Mouse (Mus musculus): ENCODE results near the gene Apobr. TPM values are rescaled to one million over a fixed set of nuclear protein-coding genes. Genes with fewer than 3 reads are reported as not detected.
A peak's percentile ranks its signal among the peaks of the same experiment; 100 is the strongest.

Gene Apobr
- polyA plus RNA-seq, 1 experiment from 2014 or later: 0.77 TPM

DNA sequence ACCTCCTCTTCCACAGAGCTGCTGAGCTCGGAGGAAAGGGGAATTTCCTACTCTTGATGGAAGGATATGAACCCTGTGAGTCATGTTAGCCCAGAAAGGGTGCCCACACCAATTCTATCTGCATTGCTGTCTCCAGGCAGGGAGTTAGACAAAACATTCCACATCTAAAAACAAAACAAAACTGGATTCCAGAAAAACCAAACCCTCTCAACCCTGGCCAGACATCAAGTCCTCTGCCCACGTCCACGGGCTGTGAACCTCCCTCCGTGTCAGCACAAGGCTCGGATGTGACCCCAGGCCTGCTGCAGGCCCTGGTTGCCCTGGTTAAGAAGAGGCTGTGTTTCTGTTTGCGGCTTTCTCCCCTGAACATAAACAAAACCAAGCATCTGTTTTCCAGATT lies 43.4 kb downstream of the Apobr start:
- Histone ChIP-seq H3K4me3 (replicated peaks; ENCODE audit: low read length) (no peak overlapping the region), H3K27me3 (replicated peaks; ENCODE audit: control insufficient read depth, insufficient read depth, low read length) (no peaks in the 10 kb centered on the region), H3K27ac (ENCODE audit: low read length) (no peak overlapping the region), H3K4me2 (ENCODE audit: low read length) (no peak overlapping the region), H3K4me1 (replicated peaks; ENCODE audit: control insufficient read depth, insufficient read depth, low read length) (no peaks in the 10 kb centered on the region), H3K9me3 (ENCODE audit: control insufficient read depth, low read length) (no peaks in the 10 kb centered on the region), H3K36me3 (ENCODE audit: control insufficient read depth, insufficient read depth) (no peaks in the 10 kb centered on the region), H3K9ac (replicated peaks; ENCODE audit: low read depth, low read length) (no peak overlapping the region)
- ATAC-seq: no peak
- WGBS: 76% methylated on average over 6 of the region's 6 CpGs

GRCm38 (mm10) chr7:126629915-126630314 lies 45.2 kb downstream of the Apobr start:
- Histone ChIP-seq H3K27me3 (replicated peaks; ENCODE audit: control insufficient read depth, insufficient read depth, low read length) (no peaks in the 10 kb centered on the region), H3K4me2 (ENCODE audit: low read length) (no peak overlapping the region), H3K9ac (replicated peaks; ENCODE audit: low read depth, low read length) (no peak overlapping the region), H3K4me1 (replicated peaks; ENCODE audit: control insufficient read depth, insufficient read depth, low read length) (no peaks in the 10 kb centered on the region), H3K9me3 (ENCODE audit: control insufficient read depth, low read length) (no peaks in the 10 kb centered on the region), H3K36me3 (ENCODE audit: control insufficient read depth, insufficient read depth) (no peaks in the 10 kb centered on the region), H3K4me3 (replicated peaks; ENCODE audit: low read length) (no peak overlapping the region), H3K27ac (ENCODE audit: low read length) (no peak overlapping the region)
- 12% methylated on average over 3 of the region's 3 CpGs for WGBS
- no peak for ATAC-seq

DNA sequence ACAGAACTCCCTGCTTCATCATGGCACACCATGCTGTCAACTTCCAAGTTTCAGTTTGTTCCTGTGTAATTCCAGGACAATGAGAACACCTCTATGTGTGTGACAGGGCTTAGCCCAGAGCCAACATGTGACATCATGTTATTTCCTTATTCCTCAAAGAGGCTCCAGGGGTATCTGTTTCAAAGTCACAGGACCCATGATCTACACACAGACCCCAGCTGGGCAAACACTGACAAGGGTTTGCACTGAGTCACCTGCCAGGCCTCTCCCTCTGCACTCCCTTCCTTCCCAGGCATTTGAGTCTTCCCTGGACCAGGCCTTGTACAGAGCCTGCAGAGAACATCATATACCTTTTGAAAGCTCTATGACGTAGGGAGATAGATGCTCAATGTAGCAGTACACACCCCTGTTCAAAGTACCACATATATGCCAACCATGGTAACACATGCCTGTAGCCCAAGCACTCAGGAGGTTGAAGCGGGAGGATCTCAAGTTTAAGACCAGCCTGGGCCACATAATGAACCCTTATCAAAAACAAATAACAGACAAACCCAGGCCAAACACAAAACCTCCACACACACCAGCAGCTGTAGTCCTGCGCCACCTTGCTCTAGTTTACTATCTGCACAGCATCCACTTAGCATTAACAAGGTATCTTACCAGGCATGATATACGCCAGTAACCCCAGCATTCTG lies 46.2 kb downstream of the Apobr start, which contains the start of gene Nupr1:
TSS of gene Nupr1 (minus strand) at position 38 of the 695 bp plus-strand sequence.
- no peaks in the 10 kb centered on the region for H3K36me3 ChIP-seq (ENCODE audit: control insufficient read depth, insufficient read depth)
- no peaks in the 10 kb centered on the region for H3K9me3 ChIP-seq (ENCODE audit: control insufficient read depth, low read length)
- H3K27me3 ChIP-seq (replicated peaks; ENCODE audit: control insufficient read depth, insufficient read depth, low read length): peaks cover 1% of the 10 kb centered on the region; the same call in 1 of the 2 replicates
- H3K4me1 ChIP-seq (replicated peaks; ENCODE audit: control insufficient read depth, insufficient read depth, low read length): no peaks in the 10 kb centered on the region
- H3K4me2 ChIP-seq (ENCODE audit: low read length): no peak within 1 kb of the TSS
- no peak within 1 kb of the TSS for H3K9ac ChIP-seq (replicated peaks; ENCODE audit: low read depth, low read length)
- no peak for ATAC-seq
- WGBS: 95% methylated on average over 4 of the region's 4 CpGs
- no peak within 1 kb of the TSS for H3K4me3 ChIP-seq (replicated peaks; ENCODE audit: low read length)
- no peak within 1 kb of the TSS for H3K27ac ChIP-seq (ENCODE audit: low read length)

GRCm38 (mm10) chr7:126632478-126632877 lies 47.7 kb downstream of the Apobr start:
- peaks cover 4% of the 10 kb centered on the region; the same call in 1 of the 2 replicates for H3K27me3 ChIP-seq (replicated peaks; ENCODE audit: control insufficient read depth, insufficient read depth, low read length)
- no peak overlapping the region for H3K27ac ChIP-seq (ENCODE audit: low read length)
- no peak overlapping the region for H3K4me3 ChIP-seq (replicated peaks; ENCODE audit: low read length)
- H3K4me2 ChIP-seq (ENCODE audit: low read length): no peak overlapping the region
- no peaks in the 10 kb centered on the region for H3K36me3 ChIP-seq (ENCODE audit: control insufficient read depth, insufficient read depth)
- WGBS: 86% methylated on average over 2 of the region's 2 CpGs
- no peak overlapping the region for H3K9ac ChIP-seq (replicated peaks; ENCODE audit: low read depth, low read length)
- ATAC-seq: no peak
- no peaks in the 10 kb centered on the region for H3K4me1 ChIP-seq (replicated peaks; ENCODE audit: control insufficient read depth, insufficient read depth, low read length)
- no peaks in the 10 kb centered on the region for H3K9me3 ChIP-seq (ENCODE audit: control insufficient read depth, low read length)

DNA sequence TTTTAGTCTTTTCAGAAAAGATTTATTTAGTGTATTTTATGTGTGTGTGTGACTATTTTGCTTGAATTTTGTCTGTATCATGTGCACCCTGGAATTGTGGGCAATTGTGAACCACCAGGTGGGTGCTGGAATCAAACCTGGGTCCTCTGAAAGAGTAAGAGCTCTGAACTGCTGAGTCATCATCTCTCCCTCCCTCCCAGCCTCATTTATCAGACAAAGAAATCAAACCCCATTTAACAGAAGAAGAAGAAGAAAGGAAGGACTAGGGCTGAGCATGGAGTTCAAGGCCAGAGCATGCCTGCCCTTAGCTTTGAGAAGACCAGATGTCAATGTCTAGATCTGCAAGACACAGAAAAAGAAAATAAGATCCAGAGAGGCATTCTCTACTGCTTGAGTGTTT lies 50.6 kb downstream of the Apobr start:
- Histone ChIP-seq H3K9me3 (ENCODE audit: control insufficient read depth, low read length) (no peaks in the 10 kb centered on the region), H3K27ac (ENCODE audit: low read length) (no peak overlapping the region), H3K4me2 (ENCODE audit: low read length) (no peak overlapping the region), H3K4me1 (replicated peaks; ENCODE audit: control insufficient read depth, insufficient read depth, low read length) (no peaks in the 10 kb centered on the region), H3K9ac (replicated peaks; ENCODE audit: low read depth, low read length) (no peak overlapping the region), H3K4me3 (replicated peaks; ENCODE audit: low read length) (no peak overlapping the region), H3K27me3 (replicated peaks; ENCODE audit: control insufficient read depth, insufficient read depth, low read length) (peaks cover 4% of the 10 kb centered on the region; the same call in 1 of the 2 replicates), H3K36me3 (ENCODE audit: control insufficient read depth, insufficient read depth) (no peaks in the 10 kb centered on the region)
- no peak for ATAC-seq

GRCm38 (mm10) chr7:126636733-126637520 lies 52.2 kb downstream of the Apobr start:
- no peak overlapping the region for H3K4me3 ChIP-seq (replicated peaks; ENCODE audit: low read length)
- no peak for ATAC-seq
- 19% methylated on average over 4 of the region's 4 CpGs for WGBS

More at GRCm38 (mm10) chr7:126636733-126637520, 52.2 kb downstream of the Apobr start:
- no peaks in the 10 kb centered on the region for H3K36me3 ChIP-seq (ENCODE audit: control insufficient read depth, insufficient read depth)
- H3K27me3 ChIP-seq (replicated peaks; ENCODE audit: control insufficient read depth, insufficient read depth, low read length): peaks cover 4% of the 10 kb centered on the region; the same call in 1 of the 2 replicates
- no peak overlapping the region for H3K27ac ChIP-seq (ENCODE audit: low read length)
- no peaks in the 10 kb centered on the region for H3K9me3 ChIP-seq (ENCODE audit: control insufficient read depth, low read length)
- no peak overlapping the region for H3K9ac ChIP-seq (replicated peaks; ENCODE audit: low read depth, low read length)
- no peaks in the 10 kb centered on the region for H3K4me1 ChIP-seq (replicated peaks; ENCODE audit: control insufficient read depth, insufficient read depth, low read length)
- no peak overlapping the region for H3K4me2 ChIP-seq (ENCODE audit: low read length)

Small RNAs within 50 kb of the gene (microRNA-seq; reads per million reads assigned to microRNA genes)
- 3.5 reads per million, percentile 14 among the genes with 10 or more reads in this experiment for gene Mir7059

Other genes with a start within 250 kb of the Apobr start
- gene Lat, start 215.4 kb upstream of the Apobr start, polyA plus RNA-seq (2015; fragmentation: Nextera tagmentation; extraction: Ambion mirVana): 0.77 and 0.98 TPM in 2 replicates
- gene Spns1, start 207.5 kb upstream of the Apobr start, polyA plus RNA-seq (2015; fragmentation: Nextera tagmentation; extraction: Ambion mirVana): 75.5 and 80.1 TPM in 2 replicates
- gene Nfatc2ip, start 188.2 kb upstream of the Apobr start, polyA plus RNA-seq (2015; fragmentation: Nextera tagmentation; extraction: Ambion mirVana): 2.6 and 2.9 TPM in 2 replicates
- gene Cd19, start 170.1 kb upstream of the Apobr start, polyA plus RNA-seq (2015; fragmentation: Nextera tagmentation; extraction: Ambion mirVana): not detected in 2 replicates
- 24.4 and 26.5 TPM in 2 replicates for gene Rabep2, start 156.2 kb upstream of the Apobr start, polyA plus RNA-seq (2015; fragmentation: Nextera tagmentation; extraction: Ambion mirVana)
- gene Atp2a1, start 121.8 kb upstream of the Apobr start, polyA plus RNA-seq (2015; fragmentation: Nextera tagmentation; extraction: Ambion mirVana): 0.30 and 0.51 TPM in 2 replicates
- gene Sh2b1, start 109.5 kb upstream of the Apobr start, polyA plus RNA-seq (2015; fragmentation: Nextera tagmentation; extraction: Ambion mirVana): 71.2 and 73.9 TPM in 2 replicates
- 131 and 140 TPM in 2 replicates for gene Tufm, start 97.6 kb upstream of the Apobr start, polyA plus RNA-seq (2015; fragmentation: Nextera tagmentation; extraction: Ambion mirVana)
- 65.4 and 69.9 TPM in 2 replicates for gene Atxn2l, start 81.5 kb upstream of the Apobr start, polyA plus RNA-seq (2015; fragmentation: Nextera tagmentation; extraction: Ambion mirVana)
- gene Eif3c, start 18.5 kb upstream of the Apobr start, polyA plus RNA-seq (2015; fragmentation: Nextera tagmentation; extraction: Ambion mirVana): 181 and 190 TPM in 2 replicates
- gene Cln3, start 875 bp downstream of the Apobr start, polyA plus RNA-seq (2015; fragmentation: Nextera tagmentation; extraction: Ambion mirVana): 34.4 and 37.3 TPM in 2 replicates
- not detected in 2 replicates for gene Il27, start 10.0 kb downstream of the Apobr start, polyA plus RNA-seq (2015; fragmentation: Nextera tagmentation; extraction: Ambion mirVana)
- 5.2 and 5.7 TPM in 2 replicates for gene Nupr1, start 45.9 kb downstream of the Apobr start, polyA plus RNA-seq (2015; fragmentation: Nextera tagmentation; extraction: Ambion mirVana)
- gene Sgf29, start 64.4 kb downstream of the Apobr start, polyA plus RNA-seq (2015; fragmentation: Nextera tagmentation; extraction: Ambion mirVana): 55.8 and 57.5 TPM in 2 replicates
- 4.3 and 5.9 TPM in 2 replicates for gene Sult1a1, start 91.5 kb downstream of the Apobr start, polyA plus RNA-seq (2015; fragmentation: Nextera tagmentation; extraction: Ambion mirVana)
- 124 and 132 TPM in 2 replicates for gene Bola2, start 110.5 kb downstream of the Apobr start, polyA plus RNA-seq (2015; fragmentation: Nextera tagmentation; extraction: Ambion mirVana)
- 14.4 and 20.3 TPM in 2 replicates for gene Slx1b, start 110.8 kb downstream of the Apobr start, polyA plus RNA-seq (2015; fragmentation: Nextera tagmentation; extraction: Ambion mirVana)
- 109 and 119 TPM in 2 replicates for gene Coro1a, start 122.8 kb downstream of the Apobr start, polyA plus RNA-seq (2015; fragmentation: Nextera tagmentation; extraction: Ambion mirVana)
- 98.2 and 100.0 TPM in 2 replicates for gene Mapk3, start 174.7 kb downstream of the Apobr start, polyA plus RNA-seq (2015; fragmentation: Nextera tagmentation; extraction: Ambion mirVana)
- 1.3 and 2.6 TPM in 2 replicates for gene Gdpd3, start 181.4 kb downstream of the Apobr start, polyA plus RNA-seq (2015; fragmentation: Nextera tagmentation; extraction: Ambion mirVana)
- 199 and 202 TPM in 2 replicates for gene Ypel3, start 192.0 kb downstream of the Apobr start, polyA plus RNA-seq (2015; fragmentation: Nextera tagmentation; extraction: Ambion mirVana)
- 0.73 and 0.86 TPM in 2 replicates for gene Tbx6, start 196.5 kb downstream of the Apobr start, polyA plus RNA-seq (2015; fragmentation: Nextera tagmentation; extraction: Ambion mirVana)
- 196 and 202 TPM in 2 replicates for gene Ppp4c, start 207.6 kb downstream of the Apobr start, polyA plus RNA-seq (2015; fragmentation: Nextera tagmentation; extraction: Ambion mirVana)
- gene Fam57b, start 212.7 kb downstream of the Apobr start, polyA plus RNA-seq (2015; fragmentation: Nextera tagmentation; extraction: Ambion mirVana): 32.8 and 40.4 TPM in 2 replicates
- gene 4930451I11Rik, start 246.7 kb downstream of the Apobr start, polyA plus RNA-seq (2015; fragmentation: Nextera tagmentation; extraction: Ambion mirVana): not detected in 2 replicates

All from forebrain, embryonic 16.5 days (tissue).